Mouse (Mus musculus): ENCODE measurements at regions not wholly inside any gene's neighbourhood (a gene's known extent, or its start where the extent isn't known, plus 50 kb on each side); places are given as distances from the start of the nearest gene placed in this dataset.

DNA sequence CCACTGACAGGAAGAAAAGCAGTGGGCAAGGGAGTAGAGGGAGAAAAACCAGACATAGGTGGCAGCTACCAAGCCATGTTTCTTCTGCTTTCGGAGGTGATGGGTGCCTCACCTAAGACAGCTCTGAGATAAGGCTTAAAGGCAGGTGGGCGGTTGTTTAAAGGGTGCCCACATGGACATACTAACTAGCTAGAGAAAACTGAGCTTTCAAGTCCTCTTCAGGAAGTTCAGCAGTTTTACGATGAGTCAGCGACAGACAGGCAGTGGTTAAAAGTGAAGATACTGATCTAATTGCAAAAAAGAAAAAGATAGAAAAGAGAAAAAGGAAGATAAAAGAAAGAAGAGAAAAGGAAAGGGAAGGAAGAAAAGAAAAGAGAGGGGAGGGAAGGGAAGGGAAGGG is 100.6 kb downstream of the Akap11 start:
- TF ChIP-seq CTCF (IDR thresholded peaks at IDR 0.05; ENCODE audit: borderline replicate concordance, insufficient read depth, low read depth, low read length): no peak
- no peak for TF ChIP-seq POLR2A (IDR thresholded peaks at IDR 0.05; ENCODE audit: borderline replicate concordance, insufficient read depth, low read length)
